Mouse (Mus musculus): ENCODE measurements around the gene Epb41l2.

Epb41l2 gene

DNA sequence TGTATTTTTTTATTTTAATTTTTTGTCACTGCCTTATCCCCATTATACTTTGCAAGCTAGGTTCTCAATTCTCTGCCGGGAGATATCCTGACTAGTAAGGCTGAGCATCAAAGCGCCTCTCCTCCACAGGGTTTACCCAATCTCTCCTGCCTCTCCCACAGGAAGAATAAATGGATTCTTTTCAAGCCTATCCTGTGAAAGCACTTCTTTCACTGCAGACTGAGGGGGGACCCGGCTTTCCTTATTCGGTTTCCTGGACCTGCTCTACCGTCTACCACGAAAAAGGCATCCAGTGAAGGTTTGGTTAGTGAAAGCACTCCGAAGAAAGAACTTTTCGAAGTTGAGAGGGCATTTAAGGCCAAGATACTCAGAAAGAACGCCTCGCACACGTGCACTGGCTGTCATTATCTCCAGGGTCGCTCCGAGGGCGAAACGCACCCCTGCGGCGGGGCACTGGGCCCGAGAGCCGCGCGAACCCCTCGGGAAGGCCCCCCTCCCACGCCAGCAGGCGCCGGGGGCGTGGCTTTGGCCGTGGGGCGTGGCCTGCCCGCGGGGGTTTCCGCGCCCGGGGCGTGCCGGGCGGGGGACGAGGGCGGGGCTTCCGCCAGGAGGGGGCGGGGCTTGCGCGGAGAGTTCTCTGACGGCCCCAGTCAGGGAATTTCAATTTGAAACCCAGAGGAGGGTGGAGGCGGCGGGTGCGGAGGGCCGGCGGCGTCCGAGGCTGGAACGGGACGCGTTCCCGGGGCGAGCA lies at the start of gene Epb41l2:
TSS of gene Epb41l2 (plus strand) at position 591 of the 751 bp plus-strand sequence.
- peak; percentile 54 for DNase-seq

DNA sequence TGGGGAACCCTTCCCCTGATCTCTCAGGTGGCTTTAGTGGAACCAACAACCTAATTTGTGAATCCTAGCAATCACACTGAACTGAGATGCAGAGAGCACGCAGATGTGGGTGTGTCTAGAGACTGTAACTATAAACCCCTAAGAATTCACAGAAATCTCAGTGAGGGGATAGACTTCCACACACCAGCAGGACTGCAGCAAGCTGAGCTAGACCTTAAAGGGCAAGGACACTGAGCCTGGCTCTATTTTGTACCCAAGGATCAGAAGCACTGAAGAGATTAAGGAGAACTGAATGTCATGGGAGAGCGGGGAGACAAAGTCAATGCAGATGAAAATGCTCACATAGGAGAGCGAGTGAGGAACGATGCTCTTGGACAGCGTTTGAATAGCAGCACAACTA lies 49.6 kb upstream of the Epb41l2 start:
- DNase-seq, result no peak

DNA sequence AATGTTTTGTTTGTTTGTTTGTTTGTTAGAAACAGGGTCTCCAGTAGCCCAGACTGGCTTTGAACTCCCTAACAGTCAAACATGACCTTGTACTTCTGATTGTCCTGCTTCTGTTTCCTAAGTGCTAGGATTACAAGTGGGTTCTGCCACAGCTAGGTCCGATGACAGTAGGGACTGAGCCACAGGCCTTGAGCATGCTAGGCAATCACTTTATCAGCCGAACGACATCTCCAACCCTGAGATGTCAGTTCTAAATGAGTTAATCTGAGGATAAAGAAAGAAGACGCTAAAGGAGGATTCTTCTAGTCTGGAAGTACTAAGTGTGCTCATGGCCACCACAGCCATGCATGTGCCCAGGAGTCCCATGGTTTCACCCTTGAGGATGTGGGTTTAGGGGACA lies 48.9 kb upstream of the Epb41l2 start:
- DNase-seq, result no peak

DNA sequence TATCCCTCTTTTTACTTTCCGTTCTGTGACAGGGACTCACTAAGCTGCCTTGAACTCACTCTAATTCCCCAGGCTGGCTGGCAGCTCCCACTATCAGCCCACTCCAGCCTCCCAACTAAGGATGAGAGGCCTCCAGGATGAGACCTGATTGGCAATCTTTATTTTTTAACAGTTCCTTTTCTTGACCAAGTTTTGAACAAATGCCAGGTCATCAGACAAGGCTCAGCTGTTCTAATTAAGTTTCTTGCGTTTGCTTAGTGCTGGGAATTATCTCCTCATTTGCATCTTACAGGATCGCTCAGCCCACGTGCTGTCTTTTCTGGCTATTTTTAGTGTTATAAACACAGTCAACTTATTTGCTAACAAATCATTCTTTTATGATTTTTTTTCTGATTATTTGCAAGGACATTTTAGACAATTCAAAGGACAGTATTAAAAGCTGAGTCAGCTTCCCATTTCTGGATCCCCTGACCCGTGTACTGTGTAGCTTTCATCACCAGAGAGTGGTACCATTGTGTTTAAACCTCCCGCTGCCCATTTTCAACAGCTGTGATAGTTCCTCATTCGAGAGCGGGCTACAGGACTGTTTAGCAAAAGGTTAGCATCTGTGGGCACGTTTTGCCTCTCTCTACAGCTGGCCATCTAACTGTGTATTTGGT lies 47.9 kb upstream of the Epb41l2 start:
- no peak for DNase-seq

- DNase-seq, result no peak
Observed at GRCm38 (mm10) chr10:25313856-25314584, 45.6 kb upstream of the Epb41l2 start.

GRCm38 (mm10) chr10:25317665-25318064 lies 41.9 kb upstream of the Epb41l2 start:
- no peak for DNase-seq

GRCm38 (mm10) chr10:25318405-25318804 lies 41.2 kb upstream of the Epb41l2 start:
- no peak for DNase-seq

DNA sequence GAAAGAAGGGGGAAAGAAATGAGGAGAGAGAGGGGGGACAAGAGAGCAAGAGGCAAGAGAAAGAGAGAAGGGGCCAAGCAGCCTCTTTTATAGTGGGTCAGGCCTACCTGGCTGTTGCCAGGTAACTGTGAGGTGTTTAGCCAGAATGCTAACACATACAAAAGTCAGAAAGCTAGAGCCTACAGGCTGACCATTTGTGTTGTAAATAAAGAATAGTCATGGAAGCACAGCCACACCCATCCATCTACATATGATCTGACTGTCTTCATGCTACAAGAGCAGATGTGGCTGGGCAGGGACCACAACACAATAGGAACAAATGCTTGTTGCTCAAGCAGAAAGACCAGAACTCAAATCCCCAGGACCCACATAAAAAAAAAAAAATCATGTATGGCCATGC lies 40.1 kb upstream of the Epb41l2 start:
- no peak for DNase-seq

DNA sequence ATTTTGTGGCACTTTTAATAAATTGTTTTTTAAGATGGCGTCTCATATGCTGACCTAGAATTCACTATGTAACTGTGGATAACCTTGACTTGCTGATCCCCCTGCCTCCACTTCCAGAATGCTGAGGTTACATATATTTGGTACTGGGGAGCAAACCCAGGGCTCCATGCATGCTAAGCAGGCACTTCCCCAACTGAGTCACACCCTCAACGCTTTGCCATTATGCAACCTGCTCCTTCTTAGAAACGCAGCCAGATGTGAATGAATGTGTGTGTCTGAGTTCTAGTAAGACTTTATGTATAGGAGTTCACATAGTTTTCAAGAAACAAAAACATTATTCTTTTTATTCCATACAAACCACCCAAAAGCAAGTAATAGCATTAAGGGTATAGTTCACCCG lies 38.4 kb upstream of the Epb41l2 start:
- no peak for DNase-seq

DNA sequence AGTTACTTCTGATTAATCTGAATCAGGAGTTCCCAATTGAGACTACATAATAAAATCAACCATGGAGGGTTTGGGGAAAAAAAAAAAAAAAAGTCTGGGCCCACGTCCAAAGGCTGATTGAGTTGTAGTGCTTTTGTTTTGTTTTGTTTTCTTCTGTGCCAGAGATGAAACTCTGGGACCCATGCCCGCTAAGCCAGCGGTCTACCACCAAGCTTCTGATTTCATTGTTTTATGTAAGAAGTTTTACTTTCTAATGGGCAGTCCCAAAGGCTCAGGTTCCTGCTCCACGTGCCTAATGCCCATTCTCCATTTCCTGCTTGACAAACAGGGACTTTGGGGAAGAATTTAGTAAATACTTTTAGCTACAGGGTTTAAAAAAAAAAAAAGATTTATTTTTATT lies 33.9 kb upstream of the Epb41l2 start:
- no peak for DNase-seq

GRCm38 (mm10) chr10:25327511-25327910 lies 32.1 kb upstream of the Epb41l2 start:
- no peak for DNase-seq

GRCm38 (mm10) chr10:25330094-25330493 lies 29.5 kb upstream of the Epb41l2 start:
- no peak for DNase-seq

DNA sequence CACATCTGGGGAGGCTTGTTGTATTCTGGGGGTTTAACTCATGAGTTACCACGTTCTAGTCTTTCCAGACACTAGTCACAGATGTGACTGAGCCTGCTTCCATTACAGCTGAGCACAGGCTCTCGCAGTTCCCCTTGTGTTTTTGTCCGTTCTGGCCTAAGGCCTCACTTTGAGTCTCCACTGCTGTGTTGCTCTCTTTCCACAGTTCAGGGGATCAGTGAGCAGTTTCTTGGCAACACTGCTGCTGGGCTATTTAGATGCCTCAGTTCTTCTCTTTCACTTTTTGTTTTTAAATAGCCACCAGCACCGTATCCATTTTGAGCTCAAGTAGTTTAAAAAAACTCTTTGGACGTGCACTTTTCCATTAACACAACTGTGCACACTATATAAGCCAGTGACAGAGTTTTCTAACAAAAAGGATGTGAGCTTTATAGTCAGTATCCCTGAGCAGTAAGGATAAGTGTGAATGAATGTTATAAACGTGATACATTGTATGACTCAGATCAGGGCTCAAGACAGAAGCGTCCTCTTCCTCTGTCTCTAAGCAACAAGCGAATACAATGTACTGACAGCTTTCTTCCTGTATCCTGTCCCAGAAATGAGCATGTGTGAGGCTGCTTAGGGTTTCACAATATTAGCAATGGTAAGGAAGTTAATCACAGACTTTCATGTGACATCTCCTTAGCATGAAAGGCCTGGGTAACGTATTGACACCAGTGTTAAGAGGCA lies 28.1 kb upstream of the Epb41l2 start:
- no peak for DNase-seq

- no peak for DNase-seq
Observed at GRCm38 (mm10) chr10:25333390-25334079, 26.1 kb upstream of the Epb41l2 start.

GRCm38 (mm10) chr10:25340675-25341074 lies 18.9 kb upstream of the Epb41l2 start:
- no peak for DNase-seq

GRCm38 (mm10) chr10:25342801-25343200 lies 16.8 kb upstream of the Epb41l2 start:
- DNase-seq, result no peak

DNA sequence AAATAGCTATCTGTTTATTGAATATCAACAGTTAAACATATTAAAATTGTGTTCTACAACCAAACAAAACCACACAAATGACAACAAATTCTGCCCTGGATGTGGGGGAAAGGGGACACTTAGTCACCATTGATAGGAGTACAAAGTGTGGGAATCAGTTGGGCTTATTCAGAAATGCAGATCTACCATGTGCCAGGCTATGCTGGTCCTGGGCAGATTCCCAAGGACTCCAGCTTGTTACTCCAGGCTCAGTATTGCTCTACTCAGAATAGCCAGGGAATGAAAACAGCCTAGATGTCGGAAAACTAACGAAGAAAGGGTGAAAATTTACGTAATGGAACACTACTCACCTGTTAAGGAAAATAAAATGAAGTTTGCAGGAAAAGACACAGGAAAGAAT lies 5.7 kb upstream of the Epb41l2 start:
- no peak for DNase-seq

- DNase-seq, result no peak
Observed at GRCm38 (mm10) chr10:25354390-25354789, 5.2 kb upstream of the Epb41l2 start.

- no peak for DNase-seq
Observed at GRCm38 (mm10) chr10:25359959-25360811, 587 bp downstream of the Epb41l2 start.

GRCm38 (mm10) chr10:25362235-25362634 lies 2.6 kb downstream of the Epb41l2 start:
- no peak for DNase-seq

DNA sequence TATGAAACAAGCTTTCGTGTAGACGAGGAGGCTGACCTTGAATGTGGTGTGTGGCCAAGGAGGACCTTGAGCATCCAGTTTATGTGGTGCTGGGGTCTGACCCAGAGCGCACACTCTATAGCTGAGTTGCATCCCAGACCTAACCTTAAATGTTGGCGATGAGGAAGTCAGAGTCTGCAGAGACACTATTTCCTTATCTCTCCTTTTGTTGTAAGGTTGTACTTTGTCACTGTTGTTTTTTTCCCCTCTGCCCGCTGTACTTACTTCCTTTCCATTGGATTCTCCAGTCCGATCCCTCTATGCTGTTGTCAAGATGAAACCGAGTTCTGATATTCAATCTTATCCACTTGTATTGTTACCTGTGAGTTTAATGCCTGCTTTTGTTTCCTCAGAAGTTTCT lies 5.6 kb downstream of the Epb41l2 start:
- DNase-seq, result no peak

DNA sequence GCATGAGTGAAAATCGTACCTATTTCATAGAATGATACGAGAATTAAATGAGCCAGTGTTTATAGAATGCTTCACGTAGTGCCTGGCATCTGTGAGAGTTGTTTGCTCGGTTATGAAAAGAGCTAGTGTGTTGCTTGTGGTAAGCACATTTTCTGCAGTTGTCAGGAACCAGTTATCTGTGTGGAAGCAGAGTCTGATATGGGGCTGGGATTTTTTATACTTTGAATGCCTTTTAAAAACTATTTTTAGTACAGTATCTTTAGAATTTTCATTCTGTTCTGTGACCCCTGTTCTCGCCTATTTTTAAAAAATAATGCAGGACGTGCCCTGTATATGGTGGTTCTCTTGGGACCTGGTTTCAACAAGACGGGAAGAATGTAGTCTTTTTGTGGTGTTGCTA lies 6.1 kb downstream of the Epb41l2 start:
- DNase-seq, result no peak

All from cerebellum, adult 9-11 months (tissue).